Mouse (Mus musculus) neutrophil, adult 83 days (primary cell): ENCODE results near the gene Tnfsfm13. TPM values are rescaled to one million over a fixed set of nuclear protein-coding genes. Genes with fewer than 3 reads are reported as not detected.

Experiments
- total RNA-seq, 2 experiments: library from RNA; stranded (reverse); gene quantifications; one replicate each; pipeline ENCODE4 v1.2.4; 2023

Gene Tnfsfm13
- 1 to 10 TPM; 4.7 to 5.5 TPM for total RNA-seq

DNA sequence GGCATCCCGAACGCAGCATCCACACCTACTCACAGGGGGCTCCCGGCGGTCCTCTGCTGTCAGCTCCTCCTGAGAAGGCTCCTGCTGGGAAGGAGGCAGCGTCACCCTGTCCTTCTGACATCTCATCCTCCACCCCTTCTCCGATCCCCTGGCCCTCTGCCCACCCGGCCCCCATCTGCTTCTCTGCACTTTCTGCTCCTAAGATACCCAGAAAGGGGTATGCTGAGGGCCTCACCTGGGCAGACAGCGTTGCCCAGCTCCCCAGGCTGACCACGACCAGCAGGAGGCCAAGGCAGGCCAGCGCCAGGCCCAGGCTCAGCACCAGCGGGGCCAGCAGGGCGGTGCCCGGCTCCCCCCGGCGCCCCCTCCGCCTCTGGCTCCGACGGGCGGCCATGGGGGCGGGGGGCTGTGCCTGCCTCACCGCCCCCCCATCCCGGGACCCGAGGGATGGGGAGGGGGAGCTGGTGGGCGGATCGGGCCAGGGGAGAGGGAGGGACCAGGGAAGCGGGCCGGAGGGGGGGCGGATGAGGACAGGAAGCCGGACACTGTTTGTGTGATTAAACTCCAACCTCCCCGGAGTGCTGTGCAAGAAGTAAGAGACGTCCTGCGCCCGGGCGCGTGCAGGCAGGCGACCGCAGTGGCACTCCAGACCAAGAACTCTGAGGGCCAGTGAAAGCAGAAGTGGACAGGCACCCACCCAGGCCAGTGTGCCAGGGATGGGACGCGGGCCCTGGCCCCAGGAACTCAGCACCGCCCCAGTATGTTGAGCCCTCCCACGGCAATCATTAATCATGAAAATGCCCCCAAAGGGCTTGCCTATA lies at the start of gene Tnfsfm13, which contains the start of gene Tnfsf12:
Tnfsfm13 (minus strand) TSS at position 738 of the 821 bp plus-strand sequence.
Tnfsf12 (minus strand) TSS at position 489 of the 821 bp plus-strand sequence.

DNA sequence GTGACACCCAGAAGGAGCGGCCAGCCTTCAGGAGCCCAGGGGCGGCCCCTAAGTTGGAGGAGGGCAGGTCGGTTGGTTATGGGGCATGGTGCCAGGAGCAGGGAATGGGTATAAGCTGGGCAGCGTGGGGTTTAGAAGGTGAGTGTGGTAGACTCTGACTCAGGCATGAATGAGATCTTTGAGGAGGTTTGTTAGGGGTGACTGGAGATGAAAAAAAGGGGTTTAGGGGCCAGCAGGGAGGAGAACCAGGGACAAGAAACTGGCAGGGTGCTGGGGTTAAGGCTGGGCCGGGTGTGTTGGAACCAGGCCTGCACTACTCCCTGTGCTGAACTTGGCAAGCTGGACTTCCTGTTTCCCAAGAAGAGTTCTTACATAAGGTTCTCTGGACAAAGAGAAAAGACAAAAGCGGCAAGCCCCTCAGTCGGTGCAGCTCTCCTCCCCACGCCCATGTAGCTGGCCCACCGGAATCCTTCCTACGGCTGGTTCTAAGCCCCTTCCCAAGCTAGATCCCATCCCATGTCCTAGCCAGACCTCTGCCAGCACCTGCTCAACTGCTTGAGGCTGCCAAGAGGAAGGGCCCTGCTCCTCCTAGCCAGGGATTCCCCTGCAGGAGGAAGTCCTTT lies 10.3 kb downstream of the Tnfsfm13 start, which contains the start of gene Tnfsf13:
Tnfsf13 (minus strand) TSS at position 259 of the 623 bp plus-strand sequence.

GRCm38 (mm10) chr11:69681314-69682208 lies 14.3 kb downstream of the Tnfsfm13 start, which contains the start of gene Senp3:
TSS of gene Senp3 (minus strand) at chr11:69682084.

GRCm38 (mm10) chr11:69672211-69672706 lies 23.6 kb downstream of the Tnfsfm13 start, which contains the start of gene Eif4a1:
TSS of gene Eif4a1 (minus strand) at chr11:69672423.

GRCm38 (mm10) chr11:69665961-69666664 lies 29.8 kb downstream of the Tnfsfm13 start, which contains the start of gene Cd68:
TSS of gene Cd68 (minus strand) at chr11:69666153.

GRCm38 (mm10) chr11:69662213-69662966 lies 33.5 kb downstream of the Tnfsfm13 start, which contains the start of gene Mpdu1:
TSS of gene Mpdu1 (minus strand) at chr11:69662642.

DNA sequence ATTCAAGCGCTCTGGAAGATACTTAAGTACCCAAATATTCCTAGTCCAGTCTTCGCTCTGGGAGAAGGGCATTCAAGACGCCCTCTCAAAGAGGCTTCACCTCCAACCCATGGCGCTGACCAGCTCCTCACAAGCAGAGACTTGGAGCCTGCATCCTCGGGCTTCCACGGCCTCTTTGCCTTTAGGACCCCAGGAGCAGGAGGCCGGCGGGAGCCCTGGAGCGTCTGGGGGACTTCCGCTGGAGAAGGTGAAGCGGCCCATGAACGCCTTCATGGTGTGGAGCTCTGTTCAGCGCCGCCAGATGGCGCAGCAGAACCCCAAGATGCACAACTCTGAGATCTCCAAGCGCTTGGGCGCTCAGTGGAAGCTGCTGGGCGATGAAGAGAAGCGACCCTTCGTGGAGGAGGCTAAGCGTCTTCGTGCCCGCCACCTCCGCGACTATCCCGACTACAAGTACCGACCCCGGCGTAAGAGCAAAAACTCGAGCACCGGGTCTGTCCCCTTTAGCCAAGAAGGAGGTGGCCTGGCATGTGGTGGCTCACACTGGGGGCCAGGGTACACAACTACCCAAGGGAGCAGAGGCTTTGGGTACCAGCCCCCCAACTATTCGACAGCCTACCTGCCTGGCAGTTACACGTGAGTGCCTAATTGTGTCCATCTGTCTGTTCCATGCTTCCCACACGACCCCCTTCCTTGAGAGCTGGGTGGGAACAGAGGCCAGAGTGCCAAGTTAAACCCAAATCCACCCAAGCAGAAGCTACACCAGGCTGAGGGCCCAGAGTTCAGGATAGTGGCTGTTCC lies 40.4 kb downstream of the Tnfsfm13 start, which contains the start of gene Sox15:
Sox15 (plus strand) TSS at position 51 of the 801 bp plus-strand sequence.

Other genes starting within 250 kb of the Tnfsfm13 start
- 1 to 10 TPM; 9.6 to 9.8 TPM for gene Dnah2, start 147.0 kb downstream of the Tnfsfm13 start, total RNA-seq
- under 1 TPM; 0.18 to 0.20 TPM for gene Efnb3, start 135.9 kb downstream of the Tnfsfm13 start, total RNA-seq
- gene Wrap53, start 115.8 kb downstream of the Tnfsfm13 start, total RNA-seq: 1 to 10 TPM; 9.0 to 9.8 TPM
- gene Trp53, start 115.7 kb downstream of the Tnfsfm13 start, total RNA-seq: 10 to 100 TPM; 59.1 to 59.7 TPM
- gene Atp1b2, start 90.2 kb downstream of the Tnfsfm13 start, total RNA-seq: 1 to 10 TPM; 5.4 to 6.9 TPM
- gene Shbg, start 78.2 kb downstream of the Tnfsfm13 start, total RNA-seq: not detected
- not detected for gene Sat2, start 74.1 kb downstream of the Tnfsfm13 start, total RNA-seq
- gene Fxr2, start 63.1 kb downstream of the Tnfsfm13 start, total RNA-seq: 10 to 100 TPM; 42.3 to 53.2 TPM
- gene Sox15, start 40.8 kb downstream of the Tnfsfm13 start, total RNA-seq: under 1 TPM in 1 of 2 experiments, not detected in 1; 0.55 TPM
- gene Mpdu1, start 33.5 kb downstream of the Tnfsfm13 start, total RNA-seq: 10 to 100 TPM; 51.6 to 54.9 TPM
- gene Cd68, start 29.9 kb downstream of the Tnfsfm13 start, total RNA-seq: 100 to 1,000 TPM; 138 to 157 TPM
- gene Eif4a1, start 23.7 kb downstream of the Tnfsfm13 start, total RNA-seq: 100 to 1,000 TPM; 554 to 653 TPM
- gene Senp3, start 14.0 kb downstream of the Tnfsfm13 start, total RNA-seq: 10 to 100 TPM; 64.7 to 65.2 TPM
- 10 to 100 TPM; 15.8 to 16.0 TPM for gene Tnfsf13, start 10.3 kb downstream of the Tnfsfm13 start, total RNA-seq
- 1 to 10 TPM; 7.9 to 8.7 TPM for gene Tnfsf12, start 249 bp downstream of the Tnfsfm13 start, total RNA-seq
- gene Polr2a, start 62.5 kb upstream of the Tnfsfm13 start, total RNA-seq: 10 to 100 TPM; 82.6 to 86.1 TPM
- gene Slc35g3, start 65.9 kb upstream of the Tnfsfm13 start, total RNA-seq: not detected
- gene Zbtb4, start 69.8 kb upstream of the Tnfsfm13 start, total RNA-seq: 1 to 10 TPM; 2.4 to 3.3 TPM
- 1 to 10 TPM in 1 of 2 experiments, under 1 TPM in 1; 0.79 to 1.9 TPM for gene Chrnb1, start 99.8 kb upstream of the Tnfsfm13 start, total RNA-seq
- under 1 TPM in 1 of 2 experiments, not detected in 1; 0.18 TPM for gene Fgf11, start 105.8 kb upstream of the Tnfsfm13 start, total RNA-seq
- gene Tmem102, start 109.5 kb upstream of the Tnfsfm13 start, total RNA-seq: not detected
- gene Gm39566, start 119.2 kb upstream of the Tnfsfm13 start, total RNA-seq: not detected
- gene Spem2, start 122.4 kb upstream of the Tnfsfm13 start, total RNA-seq: not detected
- not detected for gene Spem1, start 126.1 kb upstream of the Tnfsfm13 start, total RNA-seq
- 1 to 10 TPM; 1.3 to 2.1 TPM for gene Nlgn2, start 141.7 kb upstream of the Tnfsfm13 start, total RNA-seq
- gene Tmem256, start 142.4 kb upstream of the Tnfsfm13 start, total RNA-seq: 100 to 1,000 TPM in 1 of 2 experiments, 10 to 100 TPM in 1; 99.2 to 106 TPM
- 10 to 100 TPM; 35.0 to 35.9 TPM for gene Plscr3, start 150.3 kb upstream of the Tnfsfm13 start, total RNA-seq
- gene Tnk1, start 162.6 kb upstream of the Tnfsfm13 start, total RNA-seq: not detected
- 1 to 10 TPM in 1 of 2 experiments, under 1 TPM in 1; 0.88 to 1.2 TPM for gene Tmem95, start 181.9 kb upstream of the Tnfsfm13 start, total RNA-seq
- gene Kctd11, start 185.3 kb upstream of the Tnfsfm13 start, total RNA-seq: 1 to 10 TPM; 8.6 to 9.0 TPM
- gene Acap1, start 199.4 kb upstream of the Tnfsfm13 start, total RNA-seq: 100 to 1,000 TPM; 260 to 263 TPM
- gene 2810408A11Rik, start 204.9 kb upstream of the Tnfsfm13 start, total RNA-seq: 1 to 10 TPM; 3.0 to 3.2 TPM
- gene Neurl4, start 205.0 kb upstream of the Tnfsfm13 start, total RNA-seq: 10 to 100 TPM; 20.9 to 27.6 TPM
- 10 to 100 TPM; 69.0 to 84.5 TPM for gene Gps2, start 217.8 kb upstream of the Tnfsfm13 start, total RNA-seq
- gene Eif5a, start 225.9 kb upstream of the Tnfsfm13 start, total RNA-seq: 100 to 1,000 TPM; 482 to 501 TPM
- not detected for gene Ybx2, start 239.7 kb upstream of the Tnfsfm13 start, total RNA-seq